Mouse (Mus musculus): ENCODE data around the gene Catip. TPM values are rescaled to one million over a fixed set of nuclear protein-coding genes. Genes with fewer than 3 reads are reported as not detected.

Gene Catip
- polyA plus RNA-seq, 1 experiment from 2014 or later: 0.55 TPM

GRCm38 (mm10) chr1:74408589-74409504 lies 46.9 kb downstream of the Catip start, which contains the start of gene Vil1:
TSS of gene Vil1 (plus strand) at chr1:74409376.
- Histone ChIP-seq H3K36me3 (ENCODE audit: control insufficient read depth, insufficient read depth, low read length) (no peaks in the 10 kb centered on the region), H3K4me2 (ENCODE audit: low read length) (no peak within 1 kb of the TSS)
- no peak for ATAC-seq (ENCODE audit: insufficient number of reproducible peaks, insufficient read depth, low FRiP score, low read depth)

GRCm38 (mm10) chr1:74411753-74412325 lies 49.9 kb downstream of the Catip start:
- no peaks in the 10 kb centered on the region for H3K4me1 ChIP-seq (ENCODE audit: control insufficient read depth in 2 of 2, insufficient read depth in 2 of 2, low read length in 2 of 2)
- WGBS: 63% methylated on average over 2 of the region's 2 CpGs

More at GRCm38 (mm10) chr1:74408589-74409504, 46.9 kb downstream of the Catip start, which contains the start of gene Vil1:
- WGBS: 55% methylated on average over 15 of the region's 15 CpGs
- H3K9me3 ChIP-seq (ENCODE audit: control insufficient read depth, low read length): no peaks in the 10 kb centered on the region
- no peak within 1 kb of the TSS for H3K27ac ChIP-seq (replicated peaks in 1 of 2; ENCODE audit: control insufficient read depth in 1 of 2, insufficient read depth in 1 of 2, low read depth in 2 of 2, low read length in 2 of 2)
- H3K27me3 ChIP-seq (ENCODE audit: control insufficient read depth, insufficient read depth, low read length): no peaks in the 10 kb centered on the region
- no peak within 1 kb of the TSS for H3K9ac ChIP-seq (ENCODE audit: low read length)
- H3K4me3 ChIP-seq (ENCODE audit: control insufficient read depth in 1 of 2, insufficient read depth in 1 of 2, low read depth in 1 of 2, low read length in 2 of 2): no peak within 1 kb of the TSS
- H3K4me1 ChIP-seq (ENCODE audit: control insufficient read depth in 2 of 2, insufficient read depth in 2 of 2, low read length in 2 of 2): no peaks in the 10 kb centered on the region

GRCm38 (mm10) chr1:74412711-74413110 lies 50.8 kb downstream of the Catip start:
- H3K4me3 ChIP-seq (ENCODE audit: control insufficient read depth in 1 of 2, insufficient read depth in 1 of 2, low read depth in 1 of 2, low read length in 2 of 2): no peak overlapping the region
- no peak overlapping the region for H3K27ac ChIP-seq (replicated peaks in 1 of 2; ENCODE audit: control insufficient read depth in 1 of 2, insufficient read depth in 1 of 2, low read depth in 2 of 2, low read length in 2 of 2)
- H3K27me3 ChIP-seq (ENCODE audit: control insufficient read depth, insufficient read depth, low read length): no peaks in the 10 kb centered on the region
- H3K9ac ChIP-seq (ENCODE audit: low read length): no peak overlapping the region
- H3K4me1 ChIP-seq (ENCODE audit: control insufficient read depth in 2 of 2, insufficient read depth in 2 of 2, low read length in 2 of 2): no peaks in the 10 kb centered on the region
- no peak for ATAC-seq (ENCODE audit: insufficient number of reproducible peaks, insufficient read depth, low FRiP score, low read depth)
- H3K9me3 ChIP-seq (ENCODE audit: control insufficient read depth, low read length): no peaks in the 10 kb centered on the region
- no peaks in the 10 kb centered on the region for H3K36me3 ChIP-seq (ENCODE audit: control insufficient read depth, insufficient read depth, low read length)
- H3K4me2 ChIP-seq (ENCODE audit: low read length): no peak overlapping the region
- 78% methylated on average over 8 of the region's 8 CpGs for WGBS

More at GRCm38 (mm10) chr1:74411753-74412325, 49.9 kb downstream of the Catip start:
- no peak overlapping the region for H3K27ac ChIP-seq (replicated peaks in 1 of 2; ENCODE audit: control insufficient read depth in 1 of 2, insufficient read depth in 1 of 2, low read depth in 2 of 2, low read length in 2 of 2)
- H3K36me3 ChIP-seq (ENCODE audit: control insufficient read depth, insufficient read depth, low read length): no peaks in the 10 kb centered on the region
- H3K27me3 ChIP-seq (ENCODE audit: control insufficient read depth, insufficient read depth, low read length): no peaks in the 10 kb centered on the region
- no peak for ATAC-seq (ENCODE audit: insufficient number of reproducible peaks, insufficient read depth, low FRiP score, low read depth)
- H3K9me3 ChIP-seq (ENCODE audit: control insufficient read depth, low read length): no peaks in the 10 kb centered on the region
- no peak overlapping the region for H3K9ac ChIP-seq (ENCODE audit: low read length)
- no peak overlapping the region for H3K4me3 ChIP-seq (ENCODE audit: control insufficient read depth in 1 of 2, insufficient read depth in 1 of 2, low read depth in 1 of 2, low read length in 2 of 2)
- H3K4me2 ChIP-seq (ENCODE audit: low read length): no peak overlapping the region

GRCm38 (mm10) chr1:74415143-74415542 lies 53.2 kb downstream of the Catip start:
- H3K9ac ChIP-seq (ENCODE audit: low read length): no peak overlapping the region
- 46% methylated on average over 4 of the region's 4 CpGs for WGBS
- ATAC-seq (ENCODE audit: insufficient number of reproducible peaks, insufficient read depth, low FRiP score, low read depth): no peak
- H3K36me3 ChIP-seq (ENCODE audit: control insufficient read depth, insufficient read depth, low read length): no peaks in the 10 kb centered on the region
- H3K4me2 ChIP-seq (ENCODE audit: low read length): no peak overlapping the region
- no peak overlapping the region for H3K27ac ChIP-seq (replicated peaks in 1 of 2; ENCODE audit: control insufficient read depth in 1 of 2, insufficient read depth in 1 of 2, low read depth in 2 of 2, low read length in 2 of 2)
- peaks cover 6 to 8% of the 10 kb centered on the region in 2 experiments; a peak in 2 of 4 replicates for H3K4me1 ChIP-seq (ENCODE audit: control insufficient read depth in 2 of 2, insufficient read depth in 2 of 2, low read length in 2 of 2)
- H3K4me3 ChIP-seq (ENCODE audit: control insufficient read depth in 1 of 2, insufficient read depth in 1 of 2, low read depth in 1 of 2, low read length in 2 of 2): no peak overlapping the region
- H3K27me3 ChIP-seq (ENCODE audit: control insufficient read depth, insufficient read depth, low read length): no peaks in the 10 kb centered on the region
- no peaks in the 10 kb centered on the region for H3K9me3 ChIP-seq (ENCODE audit: control insufficient read depth, low read length)

MicroRNAs within 50 kb of the gene (microRNA counts, 519-probe panel; counts per million panel counts)
- microRNA mmu-miR-26b: 5,357 counts per million, percentile 83 among the panel's probes with 10 or more counts

Small RNA genes lying within 50 kb of the gene (microRNA-seq; reads per million reads assigned to microRNA genes)
- gene Mir26b: 41,456 reads per million, percentile 98 among the genes with 10 or more reads in this experiment

Other genes with a start within 250 kb of the Catip start
- 125 and 142 TPM in 2 replicates for gene Tns1, start 237.7 kb upstream of the Catip start, polyA plus RNA-seq (2014; fragmentation: Nextera tagmentation; extraction: Ambion mirVana)
- 0.22 and 0.39 TPM in 2 replicates for gene Rufy4, start 236.6 kb upstream of the Catip start, polyA plus RNA-seq (2014; fragmentation: Nextera tagmentation; extraction: Ambion mirVana)
- 0.08 TPM in 1 of 2 replicates, not detected in the other for gene Cxcr2, start 208.1 kb upstream of the Catip start, polyA plus RNA-seq (2014; fragmentation: Nextera tagmentation; extraction: Ambion mirVana)
- not detected in 2 replicates for gene Cxcr1, start 167.5 kb upstream of the Catip start, polyA plus RNA-seq (2014; fragmentation: Nextera tagmentation; extraction: Ambion mirVana)
- gene Arpc2, start 126.0 kb upstream of the Catip start, polyA plus RNA-seq (2014; fragmentation: Nextera tagmentation; extraction: Ambion mirVana): 351 and 359 TPM in 2 replicates
- 0.57 and 0.69 TPM in 2 replicates for gene Gpbar1, start 83.6 kb upstream of the Catip start, polyA plus RNA-seq (2014; fragmentation: Nextera tagmentation; extraction: Ambion mirVana)
- gene Aamp, start 77.4 kb upstream of the Catip start, polyA plus RNA-seq (2014; fragmentation: Nextera tagmentation; extraction: Ambion mirVana): 180 and 187 TPM in 2 replicates
- gene Pnkd, start 77.2 kb upstream of the Catip start, polyA plus RNA-seq (2014; fragmentation: Nextera tagmentation; extraction: Ambion mirVana): 320 and 338 TPM in 2 replicates
- 39.1 and 40.5 TPM in 2 replicates for gene Tmbim1, start 56.5 kb upstream of the Catip start, polyA plus RNA-seq (2014; fragmentation: Nextera tagmentation; extraction: Ambion mirVana)
- 4.4 and 4.9 TPM in 2 replicates for gene Slc11a1, start 13.1 kb downstream of the Catip start, polyA plus RNA-seq (2014; fragmentation: Nextera tagmentation; extraction: Ambion mirVana)
- 67.3 and 67.8 TPM in 2 replicates for gene Ctdsp1, start 29.4 kb downstream of the Catip start, polyA plus RNA-seq (2014; fragmentation: Nextera tagmentation; extraction: Ambion mirVana)
- gene Vil1, start 47.3 kb downstream of the Catip start, polyA plus RNA-seq (2014; fragmentation: Nextera tagmentation; extraction: Ambion mirVana): 0.27 and 0.38 TPM in 2 replicates
- gene Cnot9, start 143.9 kb downstream of the Catip start, polyA plus RNA-seq (2014; fragmentation: Nextera tagmentation; extraction: Ambion mirVana): 29.9 and 32.6 TPM in 2 replicates
- 0.68 and 0.88 TPM in 2 replicates for gene Plcd4, start 180.8 kb downstream of the Catip start, polyA plus RNA-seq (2014; fragmentation: Nextera tagmentation; extraction: Ambion mirVana)
- 21.0 and 22.1 TPM in 2 replicates for gene Usp37, start 182.2 kb downstream of the Catip start, polyA plus RNA-seq (2014; fragmentation: Nextera tagmentation; extraction: Ambion mirVana)
- gene Zfp142, start 226.1 kb downstream of the Catip start, polyA plus RNA-seq (2014; fragmentation: Nextera tagmentation; extraction: Ambion mirVana): 6.5 and 7.3 TPM in 2 replicates
- gene Bcs1l, start 226.2 kb downstream of the Catip start, polyA plus RNA-seq (2014; fragmentation: Nextera tagmentation; extraction: Ambion mirVana): 24.1 and 27.1 TPM in 2 replicates
- gene Rnf25, start 239.3 kb downstream of the Catip start, polyA plus RNA-seq (2014; fragmentation: Nextera tagmentation; extraction: Ambion mirVana): 5.1 TPM in 2 replicates
- gene Stk36, start 239.3 kb downstream of the Catip start, polyA plus RNA-seq (2014; fragmentation: Nextera tagmentation; extraction: Ambion mirVana): 2.5 and 2.8 TPM in 2 replicates

Data from heart, embryonic 14.5 days (tissue).